Mouse (Mus musculus): ENCODE data around the gene Haus6. TPM values are rescaled to one million over a fixed set of nuclear protein-coding genes. Genes with fewer than 3 reads are reported as not detected.
"Not testable (repeated sequence)": the region's sequence is repeated elsewhere in the genome, so short reads cannot be mapped to it uniquely, and the experiment has no call there.

The Haus6 gene
- 10 to 100 TPM in 1 of 2 experiments, 1 to 10 TPM in 1; 8.1 to 10.6 TPM for total RNA-seq (2021)

DNA sequence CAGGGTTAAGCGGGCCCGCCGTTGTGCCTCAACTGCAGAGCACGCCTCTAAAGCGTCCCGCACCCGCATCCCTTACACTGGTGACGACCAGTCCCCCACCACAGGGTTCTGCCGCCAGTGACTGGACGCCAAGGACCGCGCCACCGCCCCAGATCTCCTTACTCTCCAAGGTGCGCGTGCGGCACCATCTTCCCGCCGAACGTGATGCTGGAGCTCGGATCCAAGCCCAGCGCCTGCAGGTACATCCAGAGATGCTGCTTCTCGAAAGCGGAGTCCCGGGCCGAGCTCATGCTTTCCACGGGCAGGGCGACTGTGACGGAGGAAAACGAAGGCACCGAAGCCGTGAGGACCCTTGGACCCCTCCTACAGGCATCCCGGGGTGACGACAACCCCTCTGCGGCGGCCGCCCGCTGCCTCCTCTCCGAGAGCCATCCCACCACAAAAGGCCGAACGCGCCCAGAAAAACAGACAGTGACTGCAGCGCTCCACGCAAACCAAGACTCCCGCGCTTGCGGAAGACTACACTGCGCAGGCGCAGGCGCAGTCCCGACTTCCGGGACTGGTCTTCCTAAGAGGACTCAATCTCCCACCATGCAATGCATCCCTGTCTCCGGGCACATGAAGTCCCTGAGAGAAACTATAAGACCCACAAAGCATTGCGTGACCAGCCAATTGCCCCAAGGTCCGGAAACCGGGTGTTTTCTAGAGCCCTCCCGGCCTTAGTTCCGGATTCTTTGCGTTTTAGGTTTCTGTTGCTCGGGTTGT lies at the start of gene Haus6:
Gene Haus6, minus strand, starts transcription at position 532 of the 765 bp plus-strand sequence.
- intact Hi-C loops (cut with DNase I), result loop anchor here (2.0 to 5.0 kb wide), 2 partner anchors 35 to 41 kb away; no protein-coding TSS in a partner anchor
- DNase-seq, result peak; percentile 93

DNA sequence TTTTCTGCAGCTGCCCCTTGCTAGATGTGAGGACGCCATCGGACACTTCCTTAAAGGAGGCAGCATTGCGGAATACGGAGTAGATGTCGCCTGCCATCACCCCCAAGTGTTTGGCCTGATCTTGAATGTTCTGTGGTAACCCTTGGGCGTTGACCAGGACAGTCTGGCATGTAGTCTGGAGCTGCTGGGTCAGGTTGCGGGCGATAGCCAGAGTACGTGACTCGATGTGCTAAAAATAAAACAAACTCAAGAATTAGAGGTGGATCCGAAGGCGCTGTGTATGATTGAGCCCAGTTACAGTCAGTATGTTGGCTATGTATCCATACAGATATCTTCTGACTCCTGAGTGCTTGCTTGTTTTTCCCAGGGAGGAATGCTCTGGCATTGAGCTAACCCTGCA lies 45.3 kb upstream of the Haus6 start:
- intact Hi-C loops (cut with DNase I), result no loop called here
- peak; percentile 72 for DNase-seq

DNA sequence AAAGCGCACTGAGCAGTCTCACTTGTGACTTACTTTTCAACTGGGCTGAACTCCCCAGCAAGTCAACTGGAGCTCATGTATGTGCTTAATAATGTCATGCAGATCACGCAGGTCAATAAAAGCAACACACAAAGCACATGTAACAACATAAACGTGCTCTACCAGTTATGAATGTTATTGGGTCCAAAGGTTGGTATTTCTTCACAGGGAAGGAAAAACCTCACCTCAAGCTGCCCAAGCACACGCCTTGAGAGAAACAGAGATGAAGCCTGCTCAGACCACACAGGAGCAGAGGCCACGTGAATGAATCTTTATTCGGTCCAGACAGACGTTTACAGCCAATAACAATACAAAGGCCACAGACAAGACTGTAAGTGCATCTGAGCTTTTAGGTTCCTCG lies 44.6 kb upstream of the Haus6 start:
- intact Hi-C loops (cut with DNase I); DNase-seq: not testable (repeated sequence)

DNA sequence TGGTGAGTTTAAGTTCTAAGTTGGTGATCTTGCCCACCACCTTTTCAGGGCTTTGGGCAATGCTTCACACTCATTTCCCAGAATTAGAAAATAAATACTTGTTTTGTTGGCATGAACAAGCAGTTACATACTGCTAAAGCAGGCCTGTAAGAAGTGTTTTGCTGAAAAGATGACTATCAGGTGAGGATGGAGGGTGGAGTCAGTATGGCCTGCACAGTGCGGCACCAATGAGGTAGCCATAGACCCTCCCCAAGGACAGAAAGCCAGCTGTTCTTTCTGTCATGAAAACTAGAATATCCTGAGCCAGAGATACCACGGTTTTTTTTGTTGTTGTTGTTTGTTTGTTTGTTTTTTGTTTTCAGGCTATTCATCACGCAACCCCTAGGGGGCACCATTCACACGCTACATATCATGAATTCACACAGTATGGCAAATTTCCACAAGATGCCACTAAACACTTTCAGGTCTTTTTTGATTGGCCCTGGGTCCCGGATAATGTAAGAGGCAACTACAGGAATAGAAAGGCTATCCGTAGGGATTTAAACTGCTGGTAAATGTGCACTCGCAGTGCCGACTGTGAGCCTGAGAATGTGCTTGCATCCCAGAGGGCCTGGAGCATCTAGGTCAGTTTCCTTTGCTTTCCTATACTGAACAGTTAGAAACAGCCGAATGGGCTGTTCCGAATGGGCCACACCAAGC lies 40.0 kb upstream of the Haus6 start:
- peak in 1 of 2 experiments; percentile 51 for DNase-seq
- intact Hi-C loops (cut with DNase I), result loop anchor here (1.0 to 5.0 kb wide), 2 partner anchors 40 to 44 kb away; partner anchors contain the start of gene Haus6

DNA sequence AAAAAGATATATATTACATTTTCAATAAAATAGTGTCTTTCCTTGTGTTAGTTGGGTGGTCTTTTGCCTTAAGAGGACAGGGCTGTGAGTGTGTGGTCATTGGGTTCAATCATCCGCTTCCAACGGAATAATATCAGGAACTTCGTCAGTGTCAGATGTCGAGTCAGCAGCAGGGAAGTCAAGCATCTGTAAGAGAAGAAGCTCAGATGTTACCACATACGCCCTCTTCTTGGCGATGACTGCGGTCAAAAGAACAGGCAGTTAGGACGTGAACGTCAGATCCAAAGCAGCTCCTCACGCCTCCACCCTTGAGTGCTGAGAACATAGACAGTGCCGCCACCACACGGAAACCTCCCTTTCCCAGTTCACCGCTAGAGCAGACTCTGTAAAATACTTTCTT lies 36.5 kb upstream of the Haus6 start:
- intact Hi-C loops (cut with DNase I); DNase-seq: not testable (repeated sequence)

DNA sequence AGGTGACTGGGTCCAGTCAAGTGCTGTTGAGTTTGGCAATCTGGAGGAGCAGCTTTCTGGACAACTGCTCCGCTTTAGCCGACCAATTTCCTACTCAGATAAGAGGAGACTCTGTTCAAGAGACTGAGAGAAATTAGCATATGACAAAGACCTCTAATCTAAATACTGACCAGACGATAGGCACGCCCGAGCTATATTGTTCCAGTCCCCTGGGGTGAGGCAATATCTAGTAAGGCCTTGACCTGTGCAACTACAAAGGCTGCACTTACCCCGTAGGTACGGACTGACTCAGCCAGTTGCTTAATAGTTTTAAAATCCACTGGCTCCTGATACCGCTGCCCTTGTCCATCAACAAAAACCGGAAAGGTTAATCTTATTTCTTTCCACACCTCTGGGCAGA lies 25.7 kb upstream of the Haus6 start:
- intact Hi-C loops (cut with DNase I), result not testable (repeated sequence)

DNA sequence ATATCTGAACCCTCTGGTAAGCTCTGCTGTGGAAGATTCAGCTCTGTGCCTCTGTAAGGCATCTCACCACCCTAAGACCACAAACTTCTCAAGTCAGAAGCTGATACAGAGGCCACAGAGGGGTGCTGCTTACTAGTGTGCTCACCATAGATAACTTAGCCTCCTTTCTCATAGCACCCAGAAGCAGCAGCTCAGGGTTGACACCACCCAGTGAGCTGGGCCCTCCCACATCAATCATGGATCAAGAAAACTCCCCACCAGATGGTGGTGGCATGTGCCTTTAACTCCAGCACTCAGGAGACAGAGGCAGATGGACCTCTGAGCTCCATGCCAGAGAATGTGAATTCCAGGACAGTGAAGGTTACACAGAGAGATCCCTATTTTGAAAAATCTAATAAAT lies 23.0 kb upstream of the Haus6 start:
- DNase-seq, result not testable (repeated sequence)

More for the DNA sequence above, 25.7 kb upstream of the Haus6 start:
- not testable (repeated sequence) for DNase-seq

DNA sequence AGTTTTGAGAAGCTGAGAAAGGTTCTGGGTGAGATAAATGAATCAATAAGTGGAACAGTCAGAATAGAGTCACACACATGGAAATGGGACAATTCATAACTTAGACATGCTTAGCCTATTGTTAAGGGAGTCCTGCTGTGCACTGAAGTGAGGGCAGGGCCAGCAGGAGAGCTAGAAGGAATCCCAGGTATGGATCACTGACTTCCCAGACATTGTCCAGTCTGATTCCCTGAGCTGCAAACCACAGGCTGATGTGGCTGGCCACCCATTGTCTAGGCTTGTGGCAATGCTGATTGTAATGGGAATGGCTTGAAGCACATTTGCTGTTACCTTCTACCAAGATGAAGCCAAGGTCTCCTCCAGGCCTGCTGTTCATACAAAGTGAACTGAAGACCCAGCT lies 22.5 kb upstream of the Haus6 start:
- DNase-seq; intact Hi-C loops (cut with DNase I): not testable (repeated sequence)

More for the DNA sequence above, 23.0 kb upstream of the Haus6 start:
- intact Hi-C loops (cut with DNase I), result not testable (repeated sequence)

DNA sequence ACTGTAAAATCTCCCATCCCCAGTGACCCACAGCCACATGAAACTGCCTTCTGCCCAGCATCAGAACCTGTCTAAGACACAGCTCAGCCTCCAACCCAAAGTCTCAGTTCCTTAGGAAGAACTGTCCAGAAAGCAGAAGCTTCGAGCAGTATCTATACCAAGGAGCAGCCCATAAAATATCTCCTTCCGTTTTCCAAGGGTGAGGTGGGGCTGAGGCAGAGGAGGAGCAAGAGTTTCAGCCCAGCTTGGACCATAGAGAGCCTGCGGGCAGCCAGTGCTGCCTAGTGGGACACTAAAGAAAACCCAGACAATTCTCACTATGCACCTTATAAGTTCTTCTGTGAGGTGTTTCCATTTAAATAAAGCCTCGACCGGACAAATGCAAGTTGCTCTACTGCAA lies 20.7 kb upstream of the Haus6 start:
- intact Hi-C loops (cut with DNase I); DNase-seq: not testable (repeated sequence)

DNA sequence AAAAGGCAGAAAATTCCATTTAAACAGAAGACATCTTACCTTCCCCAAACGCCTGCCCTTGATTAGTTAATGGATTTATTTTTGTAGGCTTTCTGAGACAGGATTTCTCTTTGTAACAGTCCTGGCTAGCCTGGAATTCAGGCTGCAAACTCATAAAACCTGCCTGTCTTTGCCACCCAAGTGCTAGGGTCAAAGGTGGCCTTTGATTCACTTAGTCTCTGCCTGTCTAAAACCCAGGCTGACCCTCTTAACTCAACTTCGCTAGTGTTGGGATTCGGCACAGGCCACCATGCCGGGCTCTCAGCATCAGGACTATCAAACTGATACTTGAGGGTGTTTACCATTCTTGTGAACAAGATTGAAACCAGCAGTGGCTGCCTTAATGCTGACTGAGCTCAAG lies 20.0 kb upstream of the Haus6 start:
- intact Hi-C loops (cut with DNase I), result no loop called here
- no peak for DNase-seq

DNA sequence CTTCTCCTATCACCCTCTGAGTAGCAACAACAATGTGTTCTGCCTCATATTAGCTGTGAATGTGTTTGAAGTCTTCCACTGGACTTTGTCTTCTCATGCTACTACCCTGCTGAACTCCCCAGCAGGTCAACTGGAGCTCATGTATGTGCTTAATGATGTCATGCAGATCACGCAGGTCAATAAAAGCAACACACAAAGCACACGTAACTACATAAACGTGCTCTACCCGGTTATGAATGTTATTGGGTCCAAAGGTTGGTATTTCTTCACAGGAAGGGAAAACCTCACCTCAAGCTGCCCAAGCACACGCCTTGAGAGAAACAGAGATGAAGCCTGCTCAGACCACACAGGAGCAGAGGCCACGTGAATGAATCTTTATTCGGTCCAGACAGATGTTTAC lies 14.6 kb upstream of the Haus6 start:
- intact Hi-C loops (cut with DNase I), result not testable (repeated sequence)

DNA sequence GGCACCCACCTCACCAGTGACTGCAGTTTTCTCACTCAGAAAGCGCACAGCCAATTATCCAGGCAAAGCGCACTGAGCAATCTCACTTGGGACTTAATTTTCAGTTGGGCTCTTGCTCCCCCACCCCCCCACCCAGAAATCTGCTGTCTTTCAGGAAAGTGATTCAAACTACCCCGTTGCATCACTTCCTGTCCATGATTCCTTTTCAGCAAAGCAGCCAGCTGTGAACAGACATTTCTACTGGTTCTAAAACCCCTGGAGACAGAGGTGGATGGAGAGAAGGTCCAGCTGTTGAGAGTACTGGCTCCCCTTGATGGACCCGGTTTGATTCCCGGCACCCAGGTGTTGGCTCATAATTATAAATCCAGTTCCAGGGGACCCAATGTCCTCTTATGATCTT lies 13.6 kb upstream of the Haus6 start:
- intact Hi-C loops (cut with DNase I), result no loop called here
- peak; percentile 18 to 24 for DNase-seq

More for the DNA sequence above, 14.6 kb upstream of the Haus6 start:
- DNase-seq, result not testable (repeated sequence)

DNA sequence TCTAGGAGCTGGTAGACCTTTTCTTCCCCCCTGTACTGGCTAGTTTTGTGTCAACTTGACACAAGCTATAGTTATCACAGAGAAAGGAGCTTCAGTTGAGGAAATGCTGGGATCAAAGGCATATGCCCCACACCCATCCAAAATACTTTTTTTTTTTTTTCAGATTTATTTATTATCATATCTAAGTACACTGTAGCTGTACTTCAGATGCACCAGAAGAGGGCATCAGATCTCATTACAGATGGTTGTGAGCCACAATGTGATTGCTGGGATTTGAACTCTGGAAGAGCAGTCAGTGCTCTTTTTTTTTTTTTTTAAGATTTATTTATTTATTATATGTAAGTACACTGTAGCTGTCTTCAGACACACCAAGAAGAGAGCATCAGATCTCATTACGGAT lies 10.7 kb upstream of the Haus6 start:
- DNase-seq, result not testable (repeated sequence)
- intact Hi-C loops (cut with DNase I), result loop anchor here (1.0 kb wide), 1 partner anchor 75 kb away; no protein-coding TSS in a partner anchor

DNA sequence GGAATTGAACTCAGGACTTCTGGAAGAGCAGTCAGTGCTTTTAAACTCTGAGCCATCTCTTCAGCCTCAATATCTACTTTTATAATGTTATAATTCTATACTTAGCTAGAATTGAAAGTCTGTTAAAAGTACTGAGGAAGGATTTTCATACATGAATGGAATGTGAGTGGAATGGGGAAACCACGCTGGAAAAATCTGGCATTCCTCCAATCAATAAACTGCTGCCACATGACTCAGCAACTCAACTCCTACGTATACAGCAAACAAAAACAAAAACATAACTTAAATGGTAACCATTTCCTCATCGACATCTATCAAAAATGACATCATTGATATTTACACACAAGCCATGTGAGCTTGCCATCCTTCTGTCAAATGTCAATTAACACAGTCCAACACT lies 10.3 kb upstream of the Haus6 start:
- intact Hi-C loops (cut with DNase I), result loop anchor here (1.0 kb wide), 1 partner anchor 75 kb away; no protein-coding TSS in a partner anchor
- no peak for DNase-seq

DNA sequence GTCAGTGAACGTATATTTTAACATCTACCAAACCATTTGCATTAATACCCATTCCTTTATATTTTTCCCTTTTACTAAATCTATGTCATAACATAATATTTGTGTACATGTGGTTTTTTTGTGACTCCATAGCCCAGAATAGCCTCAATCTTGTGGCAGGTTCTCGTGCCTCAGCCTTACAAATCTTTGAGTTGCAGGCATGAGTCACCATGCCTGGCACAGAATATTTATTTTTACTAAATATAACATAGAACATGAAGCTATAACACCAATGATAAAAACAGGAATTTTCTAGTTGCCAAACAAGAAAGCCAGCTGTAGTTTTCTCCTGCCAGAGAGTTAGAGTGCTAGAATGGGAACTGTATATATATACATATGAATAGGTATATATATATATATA lies 8.7 kb upstream of the Haus6 start:
- intact Hi-C loops (cut with DNase I), result no loop called here
- no peak for DNase-seq

DNA sequence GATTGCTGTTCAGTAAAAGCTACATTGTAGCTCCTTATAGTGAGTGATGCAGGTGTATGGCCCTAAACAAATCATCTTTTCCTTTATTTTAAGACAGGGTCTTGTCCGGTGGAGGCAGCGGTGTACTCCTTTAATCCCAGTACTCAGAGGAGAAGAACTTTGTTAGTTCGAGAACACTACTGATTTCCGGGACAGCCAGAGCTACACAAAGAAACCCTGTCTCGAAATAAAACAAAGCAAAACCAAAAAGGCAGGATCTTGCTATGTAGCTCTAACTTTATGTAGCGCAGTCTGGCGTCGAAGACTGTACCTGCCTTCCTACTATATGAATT lies 400 bp upstream of the Haus6 start:
- intact Hi-C loops (cut with DNase I), result loop anchor here (5.0 kb wide), 1 partner anchor 40 kb away; no protein-coding TSS in a partner anchor
- DNase-seq, result no peak

DNA sequence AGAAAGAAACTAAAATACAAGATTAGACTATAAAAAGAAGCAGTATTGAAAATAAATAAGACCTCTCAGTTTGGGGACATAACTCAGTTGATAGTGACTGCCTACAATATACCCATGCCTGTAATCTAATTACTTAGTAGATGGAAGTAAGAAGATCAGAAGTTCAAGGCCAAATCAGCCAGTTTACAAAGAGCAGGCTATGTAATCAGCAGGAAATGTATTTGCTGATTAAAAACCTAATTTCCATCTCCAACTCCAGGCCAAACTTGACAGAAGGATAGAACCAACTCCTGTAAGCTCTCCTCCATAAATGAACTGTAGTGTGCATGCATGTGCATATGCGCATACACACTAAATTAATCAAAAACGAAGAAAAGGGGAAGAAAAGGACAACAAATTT lies 20.6 kb downstream of the Haus6 start:
- DNase-seq, result no peak
- intact Hi-C loops (cut with DNase I), result no loop called here

DNA sequence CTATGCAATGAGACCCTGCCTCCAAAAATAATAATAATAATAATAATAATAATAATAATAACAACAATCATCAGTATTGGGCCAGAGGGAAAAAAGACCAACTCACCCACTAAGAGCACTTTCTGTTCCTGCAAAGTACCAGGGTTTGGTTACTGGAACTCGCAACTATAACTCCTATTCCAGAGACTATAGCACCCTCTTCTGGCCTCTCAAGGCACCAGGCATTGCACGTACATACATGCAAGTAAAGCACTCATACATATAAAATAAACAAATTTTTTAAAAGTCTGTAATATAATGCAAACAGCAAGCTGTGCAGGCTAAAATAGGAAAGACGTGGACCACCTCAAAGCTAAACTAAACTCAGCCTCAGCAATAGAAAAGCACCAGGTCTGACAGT lies 23.6 kb downstream of the Haus6 start:
- intact Hi-C loops (cut with DNase I), result no loop called here

DNA sequence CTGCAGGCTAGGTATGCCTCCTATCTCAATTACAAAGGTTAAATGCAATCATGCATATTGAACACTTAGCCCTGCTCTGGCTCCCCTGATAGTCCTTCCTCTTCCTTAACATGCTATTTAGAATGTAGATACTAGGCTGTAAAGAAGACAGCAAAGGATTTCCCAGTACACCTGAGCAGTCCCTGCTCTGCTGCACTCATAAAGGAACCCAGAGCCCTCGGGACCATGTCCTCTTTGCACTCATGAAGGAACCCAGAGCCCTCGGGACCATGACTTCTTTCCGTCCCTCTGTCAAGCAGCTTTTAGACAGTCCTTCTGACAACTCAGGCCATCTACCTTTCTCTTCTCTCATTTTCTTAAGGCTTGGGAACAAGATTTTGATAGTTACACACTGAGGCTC lies 31.3 kb downstream of the Haus6 start:
- DNase-seq, result no peak
- intact Hi-C loops (cut with DNase I), result no loop called here

More for the DNA sequence above, 23.6 kb downstream of the Haus6 start:
- DNase-seq, result no peak

DNA sequence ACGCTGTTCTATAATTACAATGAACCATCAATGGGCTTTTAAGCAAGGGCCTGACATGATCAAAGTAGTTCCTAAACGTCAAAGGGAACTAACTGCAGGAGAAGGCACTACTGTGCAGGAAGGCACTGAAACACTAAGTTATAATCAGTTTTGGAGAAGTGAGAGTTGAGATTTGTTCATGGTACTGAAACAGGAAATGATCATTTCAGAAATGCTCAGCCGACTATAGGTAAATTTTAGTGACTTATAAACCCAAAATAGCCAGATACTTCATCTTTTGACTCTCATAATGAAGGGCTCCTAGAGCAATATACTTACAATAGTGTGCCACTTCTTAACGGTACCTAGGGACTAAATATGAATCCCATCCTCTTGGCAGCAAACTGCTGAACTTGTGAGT lies 31.8 kb downstream of the Haus6 start:
- intact Hi-C loops (cut with DNase I), result no loop called here
- no peak for DNase-seq

DNA sequence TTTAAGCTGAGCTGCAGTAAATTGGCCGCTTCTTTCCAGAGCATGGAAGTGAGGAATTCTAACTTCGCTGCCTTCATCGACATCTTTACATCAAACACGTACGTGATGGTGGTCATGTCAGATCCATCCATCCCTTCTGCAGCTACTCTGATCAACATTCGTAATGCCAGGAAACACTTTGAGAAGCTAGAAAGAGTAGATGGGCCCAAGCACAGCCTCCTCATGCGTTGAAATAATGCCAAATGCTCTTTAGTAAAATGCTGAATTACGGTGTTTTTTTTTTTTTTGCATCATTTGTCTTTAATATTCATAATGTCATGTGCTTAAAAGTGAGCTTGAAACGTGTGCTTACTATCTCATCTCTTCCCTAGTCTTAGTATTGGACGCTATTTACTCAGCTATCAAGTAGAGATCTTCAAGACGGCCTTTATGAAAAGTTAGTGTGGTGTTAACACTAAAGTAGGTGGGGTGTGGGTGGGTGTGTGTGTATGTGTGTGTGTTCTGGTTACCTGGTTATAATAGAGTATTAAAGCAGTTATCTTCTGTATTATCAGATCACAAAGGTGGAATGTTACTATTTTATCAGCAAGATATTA lies 35.1 kb downstream of the Haus6 start:
- no peak for DNase-seq
- intact Hi-C loops (cut with DNase I), result loop anchor here (2.0 to 10.0 kb wide), 2 partner anchors 34 to 278 kb away; partner anchors contain the start of gene Rps6

Measured in heart, postnatal 10 days (tissue).